Mouse (Mus musculus): ENCODE measurements around the gene Zfp202. TPM values are rescaled to one million over a fixed set of nuclear protein-coding genes. Genes with fewer than 3 reads are reported as not detected.

The Zfp202 gene
- polyA plus RNA-seq, 2 experiments from 2014 or later = 1.5 TPM

DNA sequence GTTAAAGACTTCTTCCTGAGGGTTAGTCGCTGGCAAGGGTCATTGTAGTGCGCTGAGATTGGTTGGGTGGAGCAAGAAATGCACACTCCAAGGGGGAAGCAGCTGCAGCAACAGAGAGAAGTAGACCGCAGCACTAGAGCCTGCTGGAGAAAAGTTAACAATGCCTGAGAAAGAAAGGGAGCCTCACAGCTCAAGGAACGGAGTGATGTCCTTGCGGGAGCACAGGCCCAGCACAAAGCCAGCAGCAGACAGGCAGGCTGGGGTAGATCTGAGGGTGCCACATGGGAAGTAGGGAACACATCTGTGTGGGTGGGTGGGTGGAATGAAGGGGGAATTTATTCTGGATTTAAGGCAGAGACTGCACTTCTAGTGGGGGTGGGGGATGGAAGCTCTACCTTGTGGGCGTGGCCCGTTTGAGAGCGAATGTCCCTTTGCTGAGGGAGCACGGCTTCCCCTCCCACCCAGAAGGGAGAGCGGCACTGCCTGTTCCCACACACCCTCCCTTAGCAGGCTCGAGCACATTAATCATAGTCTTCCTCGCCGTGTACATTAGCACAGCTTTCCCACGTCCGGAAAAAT is 49.2 kb downstream of the Zfp202 start:
- ATAC-seq = no peak

DNA sequence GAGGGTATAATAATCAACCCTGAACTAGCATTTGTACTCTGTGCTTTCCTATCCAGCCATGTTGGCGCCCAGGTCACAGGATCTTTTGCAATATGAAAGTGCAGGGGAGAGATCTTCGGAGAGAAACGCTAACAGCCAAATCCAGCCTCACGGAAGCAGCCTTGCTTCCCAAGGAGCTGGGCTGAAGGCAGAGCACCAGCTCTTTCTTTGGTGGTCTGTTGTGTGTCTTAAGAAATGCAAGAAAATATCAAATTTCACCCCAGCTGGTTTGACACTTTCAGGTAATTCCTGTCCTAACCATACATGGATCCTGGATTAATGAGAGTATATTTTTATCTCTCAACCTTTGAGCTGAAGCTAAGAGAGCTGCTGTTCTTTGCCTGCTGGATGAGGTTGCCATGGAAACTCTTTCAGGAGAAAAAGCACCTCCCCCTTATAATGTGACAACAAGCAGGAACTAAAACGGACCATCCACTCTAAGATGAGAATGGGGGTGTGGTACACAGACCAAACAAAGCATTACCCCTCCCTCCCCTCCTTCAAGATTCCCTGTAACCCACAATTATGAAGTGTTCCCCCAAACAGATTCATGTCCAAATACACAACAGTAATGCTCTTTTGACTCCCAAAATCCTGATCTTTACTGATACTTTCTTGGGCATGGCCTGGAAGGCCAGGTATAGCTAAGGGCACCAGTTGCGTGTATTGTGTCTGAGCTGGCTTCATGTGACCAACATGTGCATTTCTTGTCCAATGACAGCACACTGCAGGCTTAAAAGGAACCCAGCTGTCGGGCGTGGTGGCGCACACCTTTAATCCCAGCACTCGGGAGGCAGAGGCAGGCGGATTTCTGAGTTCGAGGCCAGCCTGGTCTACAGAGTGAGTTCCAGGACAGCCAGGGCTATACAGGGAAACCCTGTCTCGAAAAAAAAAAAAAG is 50.1 kb downstream of the Zfp202 start:
- no peak for ATAC-seq

DNA sequence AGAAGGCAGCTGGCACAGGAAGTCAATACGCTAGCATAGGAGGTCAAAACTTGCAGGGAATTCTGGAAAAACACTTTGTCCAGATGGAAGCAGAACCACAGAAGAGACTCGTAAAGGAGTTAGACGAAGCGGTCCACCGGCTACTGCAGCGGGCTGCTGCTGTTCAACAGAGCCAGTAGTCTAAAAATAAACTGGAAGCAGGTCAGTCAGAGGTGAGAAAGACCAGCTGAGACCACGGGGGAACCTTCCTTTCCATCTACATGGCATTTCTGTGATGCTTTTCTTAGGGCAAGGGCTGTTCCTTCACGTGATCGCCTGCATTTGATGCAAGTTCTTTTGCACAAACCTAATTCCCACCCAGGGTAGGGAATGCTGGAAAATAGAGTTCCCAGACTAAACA is 53.4 kb downstream of the Zfp202 start:
- no peak for ATAC-seq

DNA sequence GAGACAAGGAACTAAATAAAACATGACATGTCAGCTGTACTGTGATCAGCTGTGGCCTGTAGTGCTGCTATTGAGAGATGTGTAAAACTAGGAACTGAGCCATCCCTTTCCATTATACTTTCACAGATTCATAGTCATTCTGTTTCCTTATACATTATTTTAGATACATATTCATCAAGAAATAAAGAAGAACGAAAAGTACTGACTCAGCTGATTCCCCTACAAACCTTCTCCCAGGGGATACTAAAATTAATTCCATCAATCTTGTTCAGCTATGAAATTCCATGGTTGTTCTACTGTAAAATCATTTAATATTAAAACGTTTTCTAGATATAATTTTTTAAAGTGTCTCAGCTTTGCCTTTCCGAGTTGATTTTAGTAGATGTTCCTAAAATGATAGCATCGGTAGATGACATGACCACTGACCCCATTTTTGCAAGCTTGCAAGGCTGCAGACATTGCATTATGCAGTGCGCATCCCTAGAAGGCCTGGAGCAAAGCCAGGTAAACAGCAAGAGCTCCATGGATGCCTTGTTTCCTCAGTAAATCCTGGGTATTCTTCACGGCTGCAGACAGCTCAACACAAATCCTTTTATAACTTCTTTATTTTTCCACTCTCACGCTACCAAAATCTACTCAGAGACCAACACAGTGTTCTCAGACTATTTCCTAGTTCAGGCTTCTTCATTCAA is 54.0 kb downstream of the Zfp202 start:
- no peak for ATAC-seq

DNA sequence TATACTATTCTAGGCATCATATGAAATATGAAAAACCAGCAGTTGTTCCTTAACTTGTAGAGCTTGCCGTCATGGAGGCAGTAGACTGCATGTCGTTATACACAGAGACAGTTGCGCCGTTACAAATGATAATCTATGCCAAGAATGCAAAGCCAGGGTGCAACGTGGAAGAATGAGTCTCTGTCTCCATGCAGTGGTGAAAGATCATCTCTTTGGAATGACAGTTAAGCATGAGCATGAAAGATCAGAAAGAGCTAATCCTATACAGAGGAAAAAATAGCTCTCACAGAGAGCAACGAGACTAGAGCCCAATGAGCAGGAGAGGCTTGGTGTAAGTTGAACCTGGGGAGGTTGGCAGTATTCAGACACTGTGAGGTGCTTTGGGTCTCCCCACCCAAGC is 54.6 kb downstream of the Zfp202 start:
- ATAC-seq = no peak

DNA sequence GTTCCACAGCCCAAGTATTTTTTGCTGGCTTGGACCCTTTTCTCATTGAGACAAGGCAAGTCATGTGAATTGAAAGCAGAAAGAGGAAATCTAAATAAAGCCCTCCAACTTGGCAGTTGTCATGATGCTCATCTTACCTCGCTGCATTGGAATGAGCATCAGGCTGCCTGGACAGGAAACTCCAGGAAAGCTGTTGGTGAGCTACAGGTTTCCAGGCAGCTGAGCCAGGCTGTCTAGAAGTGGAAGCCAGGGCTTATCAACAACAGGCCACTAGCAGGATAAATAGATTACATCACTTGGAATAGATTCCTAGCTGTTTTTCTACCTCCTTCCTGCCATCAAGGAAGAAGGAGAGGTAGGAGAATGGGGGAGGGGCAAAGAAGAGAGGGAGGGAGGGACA is 57.0 kb downstream of the Zfp202 start:
- ATAC-seq = no peak

DNA sequence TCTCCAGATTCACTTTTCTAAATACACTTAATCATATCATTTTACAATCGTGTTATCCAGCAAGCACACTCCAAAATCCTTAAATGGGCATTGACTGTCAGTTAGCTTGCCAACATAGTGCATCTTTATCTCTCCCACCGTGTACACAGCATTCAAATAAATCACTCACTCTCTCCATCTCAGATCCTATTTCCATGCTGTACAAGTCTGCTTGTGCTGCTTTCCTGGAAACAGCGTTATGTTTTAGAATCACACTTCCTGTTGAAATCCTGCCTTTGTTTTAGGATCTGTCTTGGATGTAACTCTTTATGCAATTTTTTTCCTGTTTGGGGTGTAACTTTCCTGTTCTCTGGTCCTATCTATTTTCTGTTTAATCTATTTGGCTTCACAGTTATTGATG is 60.3 kb downstream of the Zfp202 start:
- no peak for ATAC-seq

Other genes starting within 250 kb of the Zfp202 start
- not detected for gene Olfr975, start 240.3 kb upstream of the Zfp202 start, polyA plus RNA-seq (2017; shearing (Covaris generic))
- gene Olfr976, start 231.2 kb upstream of the Zfp202 start, polyA plus RNA-seq (2017; shearing (Covaris generic)) = not detected
- not detected for gene Olfr978, start 200.2 kb upstream of the Zfp202 start, polyA plus RNA-seq (2017; shearing (Covaris generic))
- not detected for gene Olfr979, start 188.9 kb upstream of the Zfp202 start, polyA plus RNA-seq (2017; shearing (Covaris generic))
- not detected for gene Olfr980, start 182.7 kb upstream of the Zfp202 start, polyA plus RNA-seq (2017; shearing (Covaris generic))
- not detected for gene Olfr981, start 170.9 kb upstream of the Zfp202 start, polyA plus RNA-seq (2017; shearing (Covaris generic))
- not detected for gene Olfr982, start 118.5 kb upstream of the Zfp202 start, polyA plus RNA-seq (2017; shearing (Covaris generic))
- gene Olfr983, start 98.7 kb upstream of the Zfp202 start, polyA plus RNA-seq (2017; shearing (Covaris generic)) = not detected
- not detected for gene Olfr984, start 78.1 kb upstream of the Zfp202 start, polyA plus RNA-seq (2017; shearing (Covaris generic))
- not detected for gene Olfr985, start 62.1 kb upstream of the Zfp202 start, polyA plus RNA-seq (2017; shearing (Covaris generic))
- gene Tmem225, start 44.2 kb upstream of the Zfp202 start, polyA plus RNA-seq (2017; shearing (Covaris generic)) = not detected
- gene Olfr986, start 11.4 kb upstream of the Zfp202 start, polyA plus RNA-seq (2017; shearing (Covaris generic)) = not detected
- under 1 TPM in 1 of 2 experiments, not detected in 1; 0.13 TPM for gene Scn3b, start 76.9 kb downstream of the Zfp202 start, polyA plus RNA-seq (2017; shearing (Covaris generic))